Mouse (Mus musculus): ENCODE results near the gene Tnrc6b. TPM values are rescaled to one million over a fixed set of nuclear protein-coding genes. Genes with fewer than 3 reads are reported as not detected.

The Tnrc6b gene
- total and polyA plus RNA-seq, 3 experiments, result 14.2 to 146 (median 24.5) TPM

GRCm38 (mm10) chr15:80800765-80801164 lies 89.7 kb downstream of the Tnrc6b start:
- DNase-seq (ENCODE audit: low spot score) (no peak), ATAC-seq (ENCODE audit: extremely low read depth, insufficient number of reproducible peaks, low FRiP score, poor library complexity, severe bottlenecking) (no peak)
- no peaks in the 10 kb centered on the region for H3K27me3 ChIP-seq (ENCODE audit: insufficient read depth, low read length)
- no peaks in the 10 kb centered on the region for H3K9me3 ChIP-seq (replicated peaks)
- peaks cover 10% of the 10 kb centered on the region for H3K36me3 ChIP-seq (replicated peaks)
- H3K4me3 ChIP-seq (ENCODE audit: low read depth, low read length), result peak overlapping the region; percentile 68
- peaks cover 49% of the 10 kb centered on the region for H3K4me1 ChIP-seq (ENCODE audit: insufficient read depth, low read depth, low read length)
- no peak for TF ChIP-seq GATA1 (IDR thresholded peaks at IDR 0.05; ENCODE audit: borderline replicate concordance, low read length)
- no peak for TF ChIP-seq GATA2 (IDR thresholded peaks at IDR 0.05; ENCODE audit: borderline replicate concordance, low read depth, low read length)
- no peak for TF ChIP-seq POLR2AphosphoS5 (IDR thresholded peaks at IDR 0.05; ENCODE audit: insufficient replicate concordance, low read depth, low read length)
- TF ChIP-seq TAL1 (conservative IDR thresholded peaks at IDR 0.05; ENCODE audit: low read depth, low read length), result no peak
- TF ChIP-seq CTCF (IDR thresholded peaks at IDR 0.05; ENCODE audit: low read depth, low read length), result no peak

- Histone ChIP-seq H3K4me3 (ENCODE audit: low read depth, low read length) (no peak overlapping the region; the same call in 1 of the 2 replicates), H3K27me3 (ENCODE audit: insufficient read depth, low read length) (no peaks in the 10 kb centered on the region), H3K4me1 (ENCODE audit: insufficient read depth, low read depth, low read length) (peaks cover 54% of the 10 kb centered on the region), H3K9me3 (replicated peaks) (no peaks in the 10 kb centered on the region), H3K36me3 (replicated peaks) (peaks cover 15% of the 10 kb centered on the region)
- DNase-seq (ENCODE audit: low spot score) (no peak), ATAC-seq (ENCODE audit: extremely low read depth, insufficient number of reproducible peaks, low FRiP score, poor library complexity, severe bottlenecking) (no peak)
- TF ChIP-seq GATA2 (IDR thresholded peaks at IDR 0.05; ENCODE audit: borderline replicate concordance, low read depth, low read length) (no peak), TAL1 (conservative IDR thresholded peaks at IDR 0.05; ENCODE audit: low read depth, low read length) (peak; percentile 37; the same call in 1 of the 2 replicates), GATA1 (IDR thresholded peaks at IDR 0.05; ENCODE audit: borderline replicate concordance, low read length) (no peak), CTCF (IDR thresholded peaks at IDR 0.05; ENCODE audit: low read depth, low read length) (no peak), POLR2AphosphoS5 (IDR thresholded peaks at IDR 0.05; ENCODE audit: insufficient replicate concordance, low read depth, low read length) (no peak)
These were observed 90.5 kb downstream of the Tnrc6b start for GRCm38 (mm10) chr15:80801597-80801996.

GRCm38 (mm10) chr15:80807162-80807561 lies 96.0 kb downstream of the Tnrc6b start:
- Histone ChIP-seq H3K36me3 (replicated peaks) (peaks cover 38% of the 10 kb centered on the region), H3K4me3 (ENCODE audit: low read depth, low read length) (no peak overlapping the region), H3K4me1 (ENCODE audit: insufficient read depth, low read depth, low read length) (peaks cover 56% of the 10 kb centered on the region), H3K27me3 (ENCODE audit: insufficient read depth, low read length) (no peaks in the 10 kb centered on the region), H3K9me3 (replicated peaks) (no peaks in the 10 kb centered on the region)
- no peak for TF ChIP-seq POLR2AphosphoS5 (IDR thresholded peaks at IDR 0.05; ENCODE audit: insufficient replicate concordance, low read depth, low read length)
- no peak for TF ChIP-seq TAL1 (conservative IDR thresholded peaks at IDR 0.05; ENCODE audit: low read depth, low read length)
- TF ChIP-seq GATA1 (IDR thresholded peaks at IDR 0.05; ENCODE audit: borderline replicate concordance, low read length), result no peak
- no peak for TF ChIP-seq CTCF (IDR thresholded peaks at IDR 0.05; ENCODE audit: low read depth, low read length)
- no peak for TF ChIP-seq GATA2 (IDR thresholded peaks at IDR 0.05; ENCODE audit: borderline replicate concordance, low read depth, low read length)
- DNase-seq (ENCODE audit: low spot score) (no peak), ATAC-seq (ENCODE audit: extremely low read depth, insufficient number of reproducible peaks, low FRiP score, poor library complexity, severe bottlenecking) (no peak)

- Histone ChIP-seq H3K4me3 (ENCODE audit: low read depth, low read length) (no peak overlapping the region), H3K27me3 (ENCODE audit: insufficient read depth, low read length) (no peaks in the 10 kb centered on the region), H3K36me3 (replicated peaks) (peaks cover 39% of the 10 kb centered on the region), H3K9me3 (replicated peaks) (no peaks in the 10 kb centered on the region), H3K4me1 (ENCODE audit: insufficient read depth, low read depth, low read length) (peaks cover 58% of the 10 kb centered on the region)
- no peak for DNase-seq (ENCODE audit: low spot score)
- no peak for ATAC-seq (ENCODE audit: extremely low read depth, insufficient number of reproducible peaks, low FRiP score, poor library complexity, severe bottlenecking)
- TF ChIP-seq GATA1 (IDR thresholded peaks at IDR 0.05; ENCODE audit: borderline replicate concordance, low read length) (no peak), TAL1 (conservative IDR thresholded peaks at IDR 0.05; ENCODE audit: low read depth, low read length) (no peak), POLR2AphosphoS5 (IDR thresholded peaks at IDR 0.05; ENCODE audit: insufficient replicate concordance, low read depth, low read length) (no peak), CTCF (IDR thresholded peaks at IDR 0.05; ENCODE audit: low read depth, low read length) (no peak), GATA2 (IDR thresholded peaks at IDR 0.05; ENCODE audit: borderline replicate concordance, low read depth, low read length) (no peak)
These were observed 99.1 kb downstream of the Tnrc6b start for GRCm38 (mm10) chr15:80810226-80810625.

- Histone ChIP-seq H3K9me3 (replicated peaks) (no peaks in the 10 kb centered on the region), H3K4me1 (ENCODE audit: insufficient read depth, low read depth, low read length) (peaks cover 53% of the 10 kb centered on the region), H3K36me3 (replicated peaks) (peaks cover 31% of the 10 kb centered on the region), H3K27me3 (ENCODE audit: insufficient read depth, low read length) (no peaks in the 10 kb centered on the region), H3K4me3 (ENCODE audit: low read depth, low read length) (no peak overlapping the region)
- no peak for TF ChIP-seq POLR2AphosphoS5 (IDR thresholded peaks at IDR 0.05; ENCODE audit: insufficient replicate concordance, low read depth, low read length)
- TF ChIP-seq GATA2 (IDR thresholded peaks at IDR 0.05; ENCODE audit: borderline replicate concordance, low read depth, low read length), result no peak
- no peak for TF ChIP-seq GATA1 (IDR thresholded peaks at IDR 0.05; ENCODE audit: borderline replicate concordance, low read length)
- TF ChIP-seq TAL1 (conservative IDR thresholded peaks at IDR 0.05; ENCODE audit: low read depth, low read length), result no peak
- no peak for TF ChIP-seq CTCF (IDR thresholded peaks at IDR 0.05; ENCODE audit: low read depth, low read length)
- peak; percentile 24 for DNase-seq (ENCODE audit: low spot score)
- ATAC-seq (ENCODE audit: extremely low read depth, insufficient number of reproducible peaks, low FRiP score, poor library complexity, severe bottlenecking), result no peak; the same call in 1 of the 2 replicates
These were observed 101.7 kb downstream of the Tnrc6b start for GRCm38 (mm10) chr15:80812840-80813239.

GRCm38 (mm10) chr15:80814792-80815191 lies 103.7 kb downstream of the Tnrc6b start:
- ATAC-seq (ENCODE audit: extremely low read depth, insufficient number of reproducible peaks, low FRiP score, poor library complexity, severe bottlenecking) (no peak), DNase-seq (ENCODE audit: low spot score) (no peak)
- Histone ChIP-seq H3K4me1 (ENCODE audit: insufficient read depth, low read depth, low read length) (peaks cover 52% of the 10 kb centered on the region), H3K36me3 (replicated peaks) (peaks cover 32% of the 10 kb centered on the region), H3K9me3 (replicated peaks) (no peaks in the 10 kb centered on the region), H3K4me3 (ENCODE audit: low read depth, low read length) (no peak overlapping the region), H3K27me3 (ENCODE audit: insufficient read depth, low read length) (no peaks in the 10 kb centered on the region)
- TF ChIP-seq CTCF (IDR thresholded peaks at IDR 0.05; ENCODE audit: low read depth, low read length), result no peak
- no peak for TF ChIP-seq GATA2 (IDR thresholded peaks at IDR 0.05; ENCODE audit: borderline replicate concordance, low read depth, low read length)
- TF ChIP-seq POLR2AphosphoS5 (IDR thresholded peaks at IDR 0.05; ENCODE audit: insufficient replicate concordance, low read depth, low read length), result no peak
- no peak for TF ChIP-seq GATA1 (IDR thresholded peaks at IDR 0.05; ENCODE audit: borderline replicate concordance, low read length)
- no peak for TF ChIP-seq TAL1 (conservative IDR thresholded peaks at IDR 0.05; ENCODE audit: low read depth, low read length)
